Mouse (Mus musculus) ES-E14 (cell line): ENCODE measurements at regions not wholly inside any gene's neighbourhood (a gene's known extent, or its start where the extent isn't known, plus 50 kb on each side); places are given as distances from the start of the nearest gene placed in this dataset.

Source experiments
- CHD2 ChIP-seq: IDR thresholded peaks from 2 replicates; pipeline ENCODE4 v1.6.1; 2014; ENCODE audit warnings: mild to moderate bottlenecking, low read depth, low read length, inconsistent platforms
- HCFC1 ChIP-seq: IDR thresholded peaks from 2 replicates; pipeline ENCODE4 v1.6.1; 2012; ENCODE audit warnings: low read length, inconsistent platforms, borderline replicate concordance; ENCODE audit not compliant: insufficient read depth
- MAFK ChIP-seq: IDR thresholded peaks from 2 replicates; pipeline ENCODE4 v1.6.1; 2014; ENCODE audit warnings: mild to moderate bottlenecking, low read depth, low read length, inconsistent platforms; ENCODE audit not compliant: insufficient read depth
- ZC3H11A ChIP-seq: IDR thresholded peaks from 2 replicates; pipeline ENCODE4 v1.6.1; 2012; ENCODE audit warnings: low read depth, mild to moderate bottlenecking, inconsistent platforms, low read length, borderline replicate concordance
- ZNF384 ChIP-seq: IDR thresholded peaks from 2 replicates; pipeline ENCODE4 v1.6.1; 2012; ENCODE audit warnings: low read depth, low read length, inconsistent platforms

DNA sequence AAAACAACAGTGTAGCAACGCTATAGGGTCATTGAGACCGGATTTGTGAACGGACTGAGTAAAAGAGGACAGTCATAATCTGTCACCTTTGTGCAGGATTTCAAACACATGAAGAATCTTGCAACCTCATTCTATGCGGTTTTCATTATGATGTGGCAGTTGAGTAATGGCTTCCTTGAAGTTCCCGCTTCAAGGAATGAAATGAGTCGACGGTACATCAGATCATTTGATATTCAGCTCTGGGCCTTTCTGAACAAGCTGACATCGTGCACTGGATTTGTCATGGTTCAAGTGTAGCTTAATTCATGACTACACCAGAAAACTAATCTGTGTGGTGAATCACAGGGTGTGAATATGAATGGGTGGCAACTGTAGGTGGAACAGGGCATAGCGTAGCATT is 198.4 kb downstream of the Tprg start:
- TF ChIP-seq ZNF384 (no peak), HCFC1 (no peak), ZC3H11A (no peak), CHD2 (no peak), MAFK (no peak)
